Mouse (Mus musculus) intestine, embryonic 14.5 days (tissue): ENCODE data around the gene Troap. TPM values are rescaled to one million over a fixed set of nuclear protein-coding genes. Genes with fewer than 3 reads are reported as not detected.

Experiments used
- ATAC-seq: fragments of 200-750 bp; cut with Nextera tagmentation; replicated peaks from 2 replicates; pipeline ENCODE4 v1.8.0; 2017; ENCODE audit warnings: low read depth, moderate number of reproducible peaks, moderate TSS enrichment, moderate library complexity; ENCODE audit not compliant: low FRiP score, low TSS enrichment
- DNase-seq: peaks from one replicate; pipeline ENCODE4 v3.0.0-alpha.2; 2018; ENCODE audit warnings: low spot score
- H3K27ac ChIP-seq: fragments of 300-500 bp; sonication (generic); 2 replicates; pipeline ENCODE4 v1.5.1; 2014; ENCODE audit warnings: low read depth, mild to moderate bottlenecking, control low read depth
- H3K27me3 ChIP-seq: fragments of 300-500 bp; sonication (generic); replicated peaks from 2 replicates; pipeline ENCODE4 v1.6.1; 2014; ENCODE audit warnings: low read length, control low read depth; ENCODE audit not compliant: control insufficient read depth, insufficient read depth
- H3K36me3 ChIP-seq: fragments of 300-500 bp; sonication (generic); 2 replicates; pipeline ENCODE4 v1.6.1; 2014; ENCODE audit warnings: low read length, control low read depth; ENCODE audit not compliant: control insufficient read depth, insufficient read depth
- H3K4me1 ChIP-seq: fragments of 300-500 bp; sonication (generic); replicated peaks from 2 replicates; pipeline ENCODE4 v1.6.1; 2014; ENCODE audit warnings: low read length, control low read depth, mixed read lengths; ENCODE audit not compliant: control insufficient read depth, insufficient read depth
- H3K4me2 ChIP-seq: fragments of 300-500 bp; sonication (generic); 2 replicates; pipeline ENCODE4 v1.6.1; 2014; ENCODE audit warnings: low read length
- H3K4me3 ChIP-seq: fragments of 300-500 bp; sonication (generic); 2 replicates; pipeline ENCODE4 v1.5.1; 2014; ENCODE audit warnings: low read depth, low read length, control low read depth, mixed read lengths
- H3K9ac ChIP-seq: fragments of 300-500 bp; sonication (generic); 2 replicates; pipeline ENCODE4 v1.6.1; 2014; ENCODE audit warnings: mild to moderate bottlenecking, low read length
- H3K9me3 ChIP-seq: fragments of 300-500 bp; sonication (generic); 2 replicates; pipeline ENCODE4 v1.6.1; 2016; ENCODE audit warnings: low read length, control low read depth; ENCODE audit not compliant: control insufficient read depth
- WGBS: fragments of 180-500 bp; shearing (Covaris S2); extraction: QIAGEN DNeasy Blood & Tissue Kit; methylation state at CpG from one replicate; pipeline ENCODE4 v1.1.7; 2014; 5-methylcytosine and 5-hydroxymethylcytosine counted together
- polyA plus RNA-seq: library from polyadenylated mRNA; unstranded; fragments of >200 nt; fragmentation: Nextera tagmentation; extraction: Ambion mirVana; gene quantifications from 2 replicates; pipeline ENCODE4 v1.2.1, GENCODE M21; 2014

Gene Troap
- polyA plus RNA-seq, 1 experiment from 2014 or later = 25.4 TPM

DNA sequence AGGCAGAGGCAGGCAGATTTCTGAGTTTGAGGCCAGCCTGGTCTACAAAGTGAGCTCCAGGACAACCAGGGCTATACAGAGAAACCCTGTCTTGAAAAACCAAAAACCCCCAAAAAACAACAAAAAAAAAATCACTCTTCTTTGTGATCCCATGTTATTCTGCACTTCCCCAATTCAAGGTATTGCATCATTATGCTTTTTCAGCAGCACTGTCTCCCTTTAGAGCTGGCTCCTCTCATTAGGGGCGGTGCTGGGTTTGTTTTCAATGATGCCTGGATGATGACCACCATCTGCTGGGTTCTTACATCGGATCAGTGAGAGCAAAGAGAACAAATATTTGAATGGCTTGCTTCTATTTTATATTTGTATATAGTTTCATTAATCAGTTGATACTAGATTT, 48.3 kb downstream of the Troap start:
- H3K4me1 ChIP-seq = no peaks in the 10 kb centered on the region
- H3K9me3 ChIP-seq = no peaks in the 10 kb centered on the region
- no peak overlapping the region for H3K27ac ChIP-seq
- H3K4me2 ChIP-seq = no peak overlapping the region
- 59% methylated on average over 2 of the region's 2 CpGs for WGBS
- H3K27me3 ChIP-seq = no peaks in the 10 kb centered on the region
- no peaks in the 10 kb centered on the region for H3K36me3 ChIP-seq
- H3K9ac ChIP-seq = no peak overlapping the region
- DNase-seq (no peak), ATAC-seq (no peak)
- no peak overlapping the region for H3K4me3 ChIP-seq

DNA sequence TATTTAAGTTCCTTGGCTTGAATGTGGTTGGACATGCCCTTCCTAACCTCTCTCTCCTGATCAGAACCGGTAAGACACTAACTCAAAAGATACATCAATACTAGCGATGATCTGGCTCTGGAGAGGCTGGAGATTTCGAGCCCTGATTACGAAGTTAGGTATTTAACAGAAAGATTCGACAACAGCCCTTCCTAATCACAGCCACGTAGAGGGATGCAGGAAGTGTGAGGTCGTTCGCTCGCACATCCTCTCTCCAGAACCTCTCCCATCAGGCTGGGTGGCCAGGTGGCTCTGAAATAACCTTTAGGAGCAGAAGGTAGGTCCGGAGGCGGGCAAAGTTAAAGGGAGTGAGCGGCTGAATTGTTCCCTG, 51.3 kb downstream of the Troap start, which contains the start of gene Spats2:
Gene Spats2, plus strand, starts transcription at position 206 of the 370 bp plus-strand sequence.
- H3K4me3 ChIP-seq = peak within 1 kb of the TSS; percentile 57
- no peak for ATAC-seq
- peak within 1 kb of the TSS; percentile 95 for H3K27ac ChIP-seq
- WGBS = 3% methylated on average over 12 of the region's 12 CpGs
- no peaks in the 10 kb centered on the region for H3K9me3 ChIP-seq
- H3K9ac ChIP-seq = peak within 1 kb of the TSS; percentile 83
- no peaks in the 10 kb centered on the region for H3K36me3 ChIP-seq
- H3K27me3 ChIP-seq = no peaks in the 10 kb centered on the region
- DNase-seq = no peak
- H3K4me2 ChIP-seq = peak within 1 kb of the TSS; percentile 61
- H3K4me1 ChIP-seq = peaks cover 24% of the 10 kb centered on the region

DNA sequence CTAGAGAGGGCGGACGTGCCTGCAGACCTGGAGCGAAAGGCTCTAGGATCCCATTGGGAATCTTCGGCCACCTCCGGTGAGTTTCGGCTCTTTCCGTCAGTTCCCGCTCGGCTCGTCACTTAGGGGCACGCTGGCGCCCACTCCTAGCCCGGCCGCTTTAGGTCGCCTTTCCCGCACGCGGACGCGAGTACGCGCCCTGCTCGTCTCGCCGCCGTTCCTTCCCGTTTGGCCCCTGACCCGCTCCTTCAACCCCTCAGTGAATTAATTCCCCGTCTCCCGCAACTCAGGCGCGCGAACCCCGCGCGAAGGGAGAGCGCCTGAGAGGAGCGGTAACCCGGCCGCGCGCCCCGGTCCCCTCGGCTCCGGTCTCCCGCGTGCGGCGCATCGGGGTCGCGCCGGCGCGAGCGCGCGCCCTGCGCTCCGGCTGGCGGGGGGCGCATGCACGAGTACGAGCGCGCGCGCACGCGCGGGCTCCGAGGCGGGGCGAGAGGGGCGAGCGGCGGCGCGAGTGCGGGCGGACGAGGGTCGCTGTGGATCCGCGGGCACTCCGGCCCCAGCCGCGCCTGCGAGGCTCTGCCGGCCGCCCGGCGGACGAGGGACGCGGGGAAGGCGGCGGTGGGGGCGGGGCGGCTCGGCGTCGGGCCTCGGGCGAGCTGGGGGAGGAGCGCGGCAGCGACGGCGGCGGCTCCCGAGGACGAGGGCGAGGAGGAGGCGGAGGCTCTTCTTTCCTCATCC, 51.9 kb downstream of the Troap start:
- ATAC-seq = peak; percentile 87
- peak overlapping the region; percentile 61 for H3K4me2 ChIP-seq
- H3K9ac ChIP-seq = peak overlapping the region; percentile 83
- peak overlapping the region; percentile 95 for H3K27ac ChIP-seq
- H3K9me3 ChIP-seq = no peaks in the 10 kb centered on the region
- under 1% methylated on average over 99 of the region's 115 CpGs for WGBS
- peak; percentile 98 for DNase-seq
- H3K4me3 ChIP-seq = peak overlapping the region; percentile 57
- H3K36me3 ChIP-seq = no peaks in the 10 kb centered on the region
- peaks cover 24% of the 10 kb centered on the region for H3K4me1 ChIP-seq
- H3K27me3 ChIP-seq = no peaks in the 10 kb centered on the region

DNA sequence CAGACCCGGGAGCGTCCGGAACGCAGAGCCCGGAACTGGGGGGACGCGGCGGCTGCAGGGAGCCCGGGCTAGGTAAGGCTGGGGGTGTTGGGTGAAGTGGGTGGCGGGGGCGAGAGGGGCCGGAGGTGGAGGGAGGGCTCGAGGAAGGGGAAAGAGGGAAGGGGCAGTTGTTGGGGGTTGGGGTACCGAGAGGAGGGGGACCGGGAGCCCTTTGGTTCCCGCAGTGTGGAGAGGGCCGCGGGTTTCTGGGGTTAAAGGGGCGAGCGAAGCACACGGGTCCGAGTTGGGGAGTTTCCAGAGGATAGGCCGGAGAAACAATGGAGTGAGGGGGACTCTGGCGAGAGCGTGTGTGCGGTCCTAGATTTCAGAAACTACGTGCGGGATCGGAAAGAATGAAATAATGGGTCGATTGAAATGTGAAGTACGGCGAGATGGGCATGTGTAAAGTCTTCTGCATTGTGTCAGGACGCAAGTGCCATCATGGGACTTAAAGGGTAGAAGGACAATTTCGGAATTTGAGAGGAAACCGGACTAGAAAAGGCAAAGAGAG, 52.5 kb downstream of the Troap start:
- Histone ChIP-seq H3K36me3 (no peaks in the 10 kb centered on the region), H3K4me3 (peak overlapping the region; percentile 57), H3K27ac (peak overlapping the region; percentile 95), H3K9ac (peak overlapping the region; percentile 83), H3K9me3 (no peaks in the 10 kb centered on the region), H3K27me3 (no peaks in the 10 kb centered on the region), H3K4me1 (peaks cover 24% of the 10 kb centered on the region), H3K4me2 (peak overlapping the region; percentile 61)
- WGBS = under 1% methylated on average over 34 of the region's 35 CpGs
- ATAC-seq (peak; percentile 14), DNase-seq (no peak)

DNA sequence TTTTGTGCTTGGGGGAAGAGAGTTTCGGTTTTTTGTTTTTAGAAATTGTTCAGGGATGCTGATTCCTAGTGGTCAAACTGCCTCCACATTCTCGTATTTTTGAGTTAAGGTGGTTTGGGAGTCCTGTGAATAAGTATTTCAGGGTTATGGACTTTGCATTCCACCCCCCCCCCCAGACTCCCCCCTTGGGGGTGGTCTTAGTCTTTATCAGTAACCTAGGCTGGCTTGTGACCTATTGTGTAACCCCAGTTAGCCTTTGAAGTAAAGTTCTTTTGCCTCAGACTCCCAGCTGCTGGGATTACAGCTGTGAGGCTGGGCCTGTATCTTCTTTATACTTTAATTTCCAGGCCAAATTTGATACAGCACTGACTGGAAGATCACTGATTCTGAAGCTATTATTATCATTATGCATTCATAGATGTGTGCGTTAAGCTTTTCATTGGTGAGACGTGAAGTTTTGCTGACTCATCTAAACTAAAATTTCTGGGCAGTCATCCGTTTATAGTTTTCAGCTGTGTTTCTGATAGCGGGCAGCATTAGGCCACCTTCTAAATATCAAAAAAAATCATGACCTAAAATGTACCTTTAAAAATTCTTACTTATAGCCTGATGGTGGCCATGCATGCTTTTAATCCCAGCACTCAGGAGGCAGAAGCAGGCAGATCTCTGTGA, 53.6 kb downstream of the Troap start:
- Histone ChIP-seq H3K4me1 (peaks cover 24% of the 10 kb centered on the region), H3K9ac (peak overlapping the region; percentile 83; the same call in 1 of the 2 replicates), H3K9me3 (no peaks in the 10 kb centered on the region), H3K36me3 (0 out of 2 replicates have a peak, but pooled peaks cover 3% of the 10 kb centered on the region), H3K4me3 (peak overlapping the region; percentile 57), H3K27ac (no peak overlapping the region), H3K4me2 (peak overlapping the region; percentile 61), H3K27me3 (no peaks in the 10 kb centered on the region)
- ATAC-seq (no peak), DNase-seq (no peak)
- 62% methylated on average over 6 of the region's 6 CpGs for WGBS

DNA sequence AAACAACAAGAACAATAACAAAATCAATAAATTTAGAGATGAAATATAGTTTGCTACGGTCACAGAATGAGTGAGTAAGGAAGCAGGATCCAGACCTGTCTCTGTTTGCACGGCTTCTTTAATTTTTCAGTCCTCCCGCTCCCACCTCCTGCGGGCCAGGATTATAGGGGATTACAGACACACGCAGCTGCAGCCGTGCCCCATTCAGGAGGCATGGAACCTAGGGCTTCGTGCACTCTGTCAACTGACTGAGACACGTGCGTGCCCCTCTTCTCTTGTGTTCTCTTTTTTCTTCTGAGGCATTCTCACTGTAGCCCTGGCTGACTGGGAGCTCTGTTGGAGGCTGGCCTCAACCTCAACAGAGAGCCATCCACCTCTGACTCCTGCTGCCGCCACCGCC, 55.1 kb downstream of the Troap start:
- H3K9me3 ChIP-seq = no peaks in the 10 kb centered on the region
- ATAC-seq (no peak), DNase-seq (no peak)
- no peak overlapping the region for H3K4me3 ChIP-seq
- H3K4me1 ChIP-seq = peaks cover 24% of the 10 kb centered on the region
- H3K4me2 ChIP-seq = no peak overlapping the region
- 0 out of 2 replicates have a peak overlapping the region, but pooled peaks have one; percentile 10 for H3K9ac ChIP-seq
- no peaks in the 10 kb centered on the region for H3K27me3 ChIP-seq
- H3K36me3 ChIP-seq = peaks cover 8% of the 10 kb centered on the region; the same call in 1 of the 2 replicates
- 0 out of 2 replicates have a peak overlapping the region, but pooled peaks have one; percentile 22 for H3K27ac ChIP-seq
- WGBS = 64% methylated on average over 11 of the region's 11 CpGs

DNA sequence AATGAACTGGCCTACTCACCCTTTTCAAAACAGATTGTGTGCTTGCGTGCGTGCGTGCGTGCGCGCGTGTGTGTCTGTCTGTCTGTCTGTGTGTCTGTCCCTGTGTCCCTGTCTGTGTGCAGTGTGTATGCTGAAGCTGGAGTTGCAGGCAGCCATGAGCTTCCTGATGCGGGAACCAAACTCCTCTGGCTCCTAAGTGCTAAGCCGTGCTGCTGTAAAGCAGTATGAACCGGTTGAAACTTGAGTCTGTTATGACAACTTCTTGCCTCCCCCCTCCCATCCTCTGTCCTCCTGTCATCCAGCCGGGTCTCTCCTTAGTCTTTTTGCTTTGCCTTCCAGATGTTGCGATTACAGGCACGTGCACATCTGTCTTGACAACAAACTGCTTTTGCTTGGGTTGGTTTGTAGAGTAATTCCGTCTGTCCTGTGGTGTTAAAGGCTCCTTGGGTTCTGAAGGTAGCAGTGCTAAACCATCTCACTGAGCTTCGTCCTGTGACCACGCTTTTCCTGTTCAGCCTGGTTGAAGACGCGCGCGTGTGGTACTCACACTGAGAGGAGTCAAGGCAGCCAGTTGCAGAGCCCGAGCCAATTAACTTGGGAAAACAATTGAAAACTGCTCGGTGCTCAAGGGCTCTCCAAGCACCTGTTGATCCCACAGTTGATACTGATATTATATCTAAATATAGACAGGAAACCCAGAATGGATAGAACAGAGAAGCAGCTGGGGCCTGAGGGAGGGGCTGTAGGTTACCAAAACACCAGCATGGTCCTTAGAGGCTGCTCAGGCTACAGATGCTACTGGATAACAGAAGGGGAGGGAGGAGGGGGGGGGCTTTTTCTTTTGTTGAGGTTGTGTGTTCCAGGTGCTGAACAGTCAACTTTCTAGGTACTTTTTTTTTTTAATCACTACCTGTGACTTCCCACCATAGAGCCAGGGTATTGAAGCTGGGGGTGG, 55.9 kb downstream of the Troap start:
- H3K4me2 ChIP-seq = no peak overlapping the region
- H3K9ac ChIP-seq = 0 out of 2 replicates have a peak overlapping the region, but pooled peaks have one; percentile 10
- DNase-seq = peak; percentile 67

More for the DNA sequence above, 55.9 kb downstream of the Troap start:
- no peaks in the 10 kb centered on the region for H3K27me3 ChIP-seq
- peaks cover 8% of the 10 kb centered on the region; the same call in 1 of the 2 replicates for H3K36me3 ChIP-seq
- 59% methylated on average over 22 of the region's 22 CpGs for WGBS
- H3K4me1 ChIP-seq = peaks cover 24% of the 10 kb centered on the region
- H3K9me3 ChIP-seq = no peaks in the 10 kb centered on the region
- ATAC-seq = no peak
- no peak overlapping the region for H3K4me3 ChIP-seq
- H3K27ac ChIP-seq = 0 out of 2 replicates have a peak overlapping the region, but pooled peaks have one; percentile 22
